Mouse (Mus musculus) adrenal gland, postnatal 4 days (tissue): Measurements from ENCODE around the gene Fads2. TPM values are rescaled to one million over a fixed set of nuclear protein-coding genes. Genes with fewer than 3 reads are reported as not detected.
A peak's percentile ranks its signal among the peaks of the same experiment; 100 is the strongest.

Experiments used
- DNase-seq, 2 experiments: peaks; one replicate each; pipeline ENCODE4 v3.0.0; 2021 to 2022; ENCODE audit warnings: low spot score in 2 of 2, mixed read lengths in 2 of 2
- total RNA-seq, 2 experiments: library from RNA; stranded (reverse); gene quantifications; 2 replicates each; pipeline ENCODE4 v1.2.3; 2021

The Fads2 gene
- total RNA-seq, 2 experiments from 2014 or later, result 385 to 397 TPM

DNA sequence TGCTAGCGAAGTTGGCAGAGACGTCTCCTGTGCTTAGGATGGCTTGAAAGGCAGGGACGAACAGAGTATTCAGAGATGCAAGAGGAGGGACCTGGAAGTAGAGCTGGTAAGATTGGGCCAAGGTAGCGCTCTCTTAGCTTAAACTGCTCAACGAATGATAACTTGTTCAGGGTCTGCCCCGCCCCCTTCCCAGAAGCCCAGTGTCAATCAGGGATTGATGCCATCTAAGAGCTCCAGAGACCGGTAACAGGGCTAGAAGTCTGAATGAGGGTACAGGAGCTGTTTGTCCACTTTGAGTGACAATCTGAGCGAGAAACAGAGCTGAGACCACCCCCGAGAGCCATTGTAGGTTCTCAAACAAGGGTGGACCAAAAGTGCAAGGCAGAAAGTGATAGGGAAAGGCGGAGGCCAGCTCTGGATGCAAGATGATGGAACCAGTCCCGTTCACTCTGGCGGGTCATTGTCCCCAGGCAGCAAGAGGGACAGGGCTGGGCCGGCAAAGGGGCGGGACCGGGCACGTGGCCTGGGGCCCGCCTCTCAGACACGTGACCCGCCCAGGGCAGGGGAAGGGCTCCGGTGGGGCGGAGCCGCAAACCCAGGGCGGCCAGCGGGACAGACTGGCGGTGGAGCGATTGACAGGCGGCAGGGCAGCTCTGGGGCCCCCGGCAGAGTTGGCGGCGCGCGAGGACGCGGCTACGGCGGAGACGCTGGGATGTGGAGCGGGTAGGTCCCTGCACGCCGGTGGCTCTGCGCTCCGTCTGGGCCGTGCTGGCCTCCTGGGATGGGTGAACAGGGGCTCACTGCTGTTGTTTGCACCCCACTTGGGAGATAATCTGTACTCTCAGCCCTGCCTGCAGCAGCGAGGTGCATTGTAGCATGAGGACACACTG, 83.7 kb downstream of the Fads2 start:
- DNase-seq, result peak; percentile 76 to 86

DNA sequence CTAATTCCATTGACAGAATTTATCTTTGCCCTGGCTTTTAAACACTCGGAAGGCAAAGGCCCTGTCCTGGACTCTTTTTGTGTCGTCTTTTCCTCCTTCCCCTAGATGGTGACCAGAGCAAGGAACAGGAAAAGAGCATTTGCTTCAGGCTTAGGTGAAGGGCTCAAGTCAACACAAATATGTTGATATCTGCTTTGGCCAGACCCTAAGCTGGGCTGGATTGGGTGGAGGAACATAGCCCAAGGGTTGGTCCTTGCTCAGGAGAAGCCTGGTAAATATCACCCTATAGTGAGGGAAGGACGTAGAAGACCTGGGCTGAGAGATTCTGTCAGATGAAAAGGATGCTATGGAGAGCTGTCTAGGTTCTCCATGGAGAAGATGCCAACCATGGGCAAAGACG, 85.4 kb downstream of the Fads2 start:
- DNase-seq, result no peak

- no peak for DNase-seq
Observed at GRCm38 (mm10) chr19:10015442-10015841, 86.1 kb downstream of the Fads2 start.

DNA sequence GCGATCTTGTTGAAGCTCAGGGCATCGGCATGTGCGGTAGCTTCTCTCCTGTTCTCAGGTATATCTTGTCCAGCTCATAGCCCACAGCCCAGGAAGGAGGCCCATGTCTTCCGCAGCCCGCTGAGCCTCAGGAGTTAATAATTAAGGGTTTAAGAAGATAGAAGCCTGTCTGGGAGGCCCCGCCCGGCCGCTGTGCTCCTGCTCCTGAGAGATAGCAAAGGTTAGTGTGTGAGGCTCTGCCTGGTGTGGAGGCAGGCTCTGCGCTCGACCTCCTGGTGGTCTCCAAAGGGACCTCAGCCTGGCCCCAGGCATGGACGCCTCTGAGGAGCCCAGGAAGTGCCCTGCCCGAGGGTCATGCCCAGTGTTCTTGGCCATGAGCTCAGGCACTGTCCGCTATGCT, 86.7 kb downstream of the Fads2 start:
- no peak for DNase-seq

GRCm38 (mm10) chr19:10013913-10014312, 87.6 kb downstream of the Fads2 start:
- DNase-seq, result no peak

- no peak for DNase-seq
Observed at GRCm38 (mm10) chr19:10013348-10013747, 88.2 kb downstream of the Fads2 start.

DNA sequence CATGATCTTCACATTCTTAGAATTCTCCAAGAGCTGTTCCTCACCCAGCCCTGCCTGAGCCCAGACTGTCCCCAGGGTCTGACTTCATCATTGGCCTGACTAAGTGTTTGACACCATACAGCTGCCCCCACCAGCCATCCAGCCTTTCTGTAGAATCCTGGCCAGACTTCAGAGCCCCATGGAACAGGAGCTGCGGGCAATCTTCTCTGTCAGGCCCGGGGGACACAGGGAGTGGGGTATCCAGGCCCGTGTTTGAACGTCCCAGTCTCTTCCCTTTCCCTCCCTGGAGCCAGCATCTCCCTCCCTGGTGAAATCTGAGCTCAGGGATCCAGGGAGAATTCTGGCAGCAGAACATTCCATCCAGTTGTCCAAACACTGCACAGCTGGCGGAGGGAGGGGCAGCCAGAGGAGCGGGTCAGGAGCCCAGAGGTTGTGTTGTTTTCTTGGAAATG, 88.7 kb downstream of the Fads2 start:
- no peak for DNase-seq

Other genes with a start within 250 kb of the Fads2 start
- 10 to 100 TPM; 69.3 to 69.9 TPM for gene Incenp, start 202.2 kb downstream of the Fads2 start, total RNA-seq
- gene Fth1, start 121.1 kb downstream of the Fads2 start, total RNA-seq, result 1,000 to 10,000 TPM; 1,555 to 1,573 TPM
- 1 to 10 TPM in 1 of 2 experiments, under 1 TPM in 1; 0.71 to 2.2 TPM for gene Best1, start 100.1 kb downstream of the Fads2 start, total RNA-seq
- gene Rab3il1, start 100.1 kb downstream of the Fads2 start, total RNA-seq, result 10 to 100 TPM; 21.8 to 23.9 TPM
- 10 to 100 TPM; 12.2 to 19.3 TPM for gene Fads3, start 60.2 kb downstream of the Fads2 start, total RNA-seq
- gene Fads1, start 81.1 kb upstream of the Fads2 start, total RNA-seq, result 100 to 1,000 TPM; 225 to 254 TPM
- 100 to 1,000 TPM; 161 to 182 TPM for gene Tmem258, start 102.3 kb upstream of the Fads2 start, total RNA-seq
- gene Fen1, start 102.4 kb upstream of the Fads2 start, total RNA-seq, result 10 to 100 TPM; 32.9 to 35.8 TPM
- 1 to 10 TPM; 6.2 to 9.1 TPM for gene Myrf, start 139.0 kb upstream of the Fads2 start, total RNA-seq
- gene Dagla, start 203.1 kb upstream of the Fads2 start, total RNA-seq, result 1 to 10 TPM; 5.2 to 6.4 TPM